Mouse (Mus musculus) neural tube, embryonic 13.5 days (tissue): ENCODE data around the gene Mlxipl. TPM values are rescaled to one million over a fixed set of nuclear protein-coding genes. Genes with fewer than 3 reads are reported as not detected.

ENCODE experiments used
- ATAC-seq: fragments of 200-750 bp; cut with Nextera tagmentation; 2 replicates; pipeline ENCODE4 v1.8.0; 2017; ENCODE audit warnings: low read depth, mild to moderate bottlenecking, moderate TSS enrichment, moderate library complexity
- H3K27ac ChIP-seq: fragments of 300-500 bp; sonication (generic); replicated peaks from 2 replicates; pipeline ENCODE4 v1.5.1; 2015; ENCODE audit warnings: moderate library complexity, mild to moderate bottlenecking, inconsistent platforms
- H3K27me3 ChIP-seq: fragments of 300-500 bp; sonication (generic); 2 replicates; pipeline ENCODE4 v1.6.1; 2015; ENCODE audit warnings: mild to moderate bottlenecking, inconsistent platforms
- H3K36me3 ChIP-seq: fragments of 300-500 bp; sonication (generic); 2 replicates; pipeline ENCODE4 v1.6.1; 2015; ENCODE audit warnings: mild to moderate bottlenecking, inconsistent platforms
- H3K4me1 ChIP-seq: fragments of 300-500 bp; sonication (generic); replicated peaks from 2 replicates; pipeline ENCODE4 v1.6.1; 2015; ENCODE audit warnings: inconsistent platforms
- H3K4me2 ChIP-seq: fragments of 300-500 bp; sonication (generic); 2 replicates; pipeline ENCODE4 v1.6.1; 2015; ENCODE audit warnings: inconsistent platforms, mild to moderate bottlenecking, moderate library complexity
- H3K4me3 ChIP-seq: fragments of 300-500 bp; sonication (generic); 2 replicates; pipeline ENCODE4 v1.5.1; 2015; ENCODE audit warnings: mild to moderate bottlenecking, inconsistent platforms
- H3K9ac ChIP-seq: fragments of 300-500 bp; sonication (generic); 2 replicates; pipeline ENCODE4 v1.6.1; 2015; ENCODE audit warnings: moderate library complexity, mild to moderate bottlenecking, inconsistent platforms
- H3K9me3 ChIP-seq: fragments of 300-500 bp; sonication (generic); 2 replicates; pipeline ENCODE4 v1.6.1; 2016; ENCODE audit warnings: inconsistent platforms
- WGBS: fragments of 180-500 bp; shearing (Covaris S2); methylation state at CpG from one replicate; pipeline ENCODE4 v1.1.7; 2015; 5-methylcytosine and 5-hydroxymethylcytosine counted together
- polyA plus RNA-seq: library from polyadenylated mRNA; unstranded; fragments of >200 nt; fragmentation: Nextera tagmentation; extraction: Ambion mirVana; gene quantifications from 2 replicates; pipeline ENCODE4 v1.2.1, GENCODE M21; 2015

Mlxipl gene
- polyA plus RNA-seq, 1 experiment from 2014 or later, result 0.56 TPM

DNA sequence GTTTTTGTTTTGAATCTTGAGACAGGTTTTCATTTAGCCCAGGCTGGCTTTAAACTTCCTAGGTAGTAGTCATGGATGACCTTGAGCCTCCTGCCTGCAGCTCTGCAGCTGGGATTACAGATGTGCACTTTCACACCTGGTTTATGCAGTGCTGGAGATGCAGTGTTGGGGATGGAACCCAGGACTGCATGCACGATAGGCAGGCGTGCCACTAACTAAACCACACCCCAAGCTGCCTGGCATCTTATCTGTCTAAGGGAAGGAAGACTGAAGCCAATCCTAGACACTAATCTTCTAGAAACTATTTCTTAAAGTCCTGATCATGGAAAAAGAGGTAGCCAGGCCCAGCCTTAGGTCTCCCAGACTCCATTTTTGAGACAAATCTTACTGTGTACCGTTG, 19.2 kb upstream of the Mlxipl start:
- H3K9me3 ChIP-seq, result no peaks in the 10 kb centered on the region
- no peak overlapping the region for H3K27ac ChIP-seq
- H3K4me2 ChIP-seq, result no peak overlapping the region
- WGBS, result 92% methylated on average over 3 of the region's 3 CpGs
- no peaks in the 10 kb centered on the region for H3K27me3 ChIP-seq
- no peak overlapping the region for H3K4me3 ChIP-seq
- no peak for ATAC-seq
- no peak overlapping the region for H3K9ac ChIP-seq
- peaks cover 26% of the 10 kb centered on the region for H3K4me1 ChIP-seq
- H3K36me3 ChIP-seq, result peaks cover 69% of the 10 kb centered on the region

- no peak overlapping the region for H3K4me3 ChIP-seq
- H3K36me3 ChIP-seq, result peaks cover 73% of the 10 kb centered on the region
- no peak overlapping the region for H3K27ac ChIP-seq
- no peaks in the 10 kb centered on the region for H3K27me3 ChIP-seq
- 93% methylated on average over 2 of the region's 2 CpGs for WGBS
- H3K9me3 ChIP-seq, result no peaks in the 10 kb centered on the region
- peaks cover 29% of the 10 kb centered on the region for H3K4me1 ChIP-seq
- H3K4me2 ChIP-seq, result no peak overlapping the region
- H3K9ac ChIP-seq, result no peak overlapping the region
- ATAC-seq, result no peak
Measured at GRCm38 (mm10) chr5:135072061-135072460, 17.6 kb upstream of the Mlxipl start.

GRCm38 (mm10) chr5:135072720-135073119, 17.0 kb upstream of the Mlxipl start:
- H3K9me3 ChIP-seq, result no peaks in the 10 kb centered on the region
- no peak for ATAC-seq
- no peak overlapping the region for H3K4me2 ChIP-seq
- 63% methylated on average over 6 of the region's 6 CpGs for WGBS
- H3K27me3 ChIP-seq, result no peaks in the 10 kb centered on the region
- H3K27ac ChIP-seq, result no peak overlapping the region
- H3K4me1 ChIP-seq, result peaks cover 31% of the 10 kb centered on the region
- no peak overlapping the region for H3K4me3 ChIP-seq
- peaks cover 67% of the 10 kb centered on the region for H3K36me3 ChIP-seq
- H3K9ac ChIP-seq, result no peak overlapping the region

GRCm38 (mm10) chr5:135073349-135074150, 16.1 kb upstream of the Mlxipl start:
- no peak for ATAC-seq
- Histone ChIP-seq H3K4me3 (no peak overlapping the region; the same call in 1 of the 2 replicates), H3K27ac (0 out of 2 replicates have a peak overlapping the region, but pooled peaks have one; percentile 13), H3K27me3 (no peaks in the 10 kb centered on the region), H3K9ac (peak overlapping the region; percentile 53), H3K36me3 (peaks cover 58% of the 10 kb centered on the region), H3K9me3 (no peaks in the 10 kb centered on the region), H3K4me1 (peaks cover 31% of the 10 kb centered on the region), H3K4me2 (peak overlapping the region; percentile 20; the same call in 1 of the 2 replicates)
- 18% methylated on average over 21 of the region's 26 CpGs for WGBS

GRCm38 (mm10) chr5:135075655-135076054, 14.0 kb upstream of the Mlxipl start:
- ATAC-seq, result no peak
- Histone ChIP-seq H3K27me3 (no peaks in the 10 kb centered on the region), H3K36me3 (peaks cover 55% of the 10 kb centered on the region), H3K27ac (no peak overlapping the region), H3K4me1 (peaks cover 31% of the 10 kb centered on the region), H3K4me3 (no peak overlapping the region), H3K9ac (no peak overlapping the region), H3K9me3 (no peaks in the 10 kb centered on the region), H3K4me2 (no peak overlapping the region)
- WGBS, result 73% methylated on average over 4 of the region's 4 CpGs

DNA sequence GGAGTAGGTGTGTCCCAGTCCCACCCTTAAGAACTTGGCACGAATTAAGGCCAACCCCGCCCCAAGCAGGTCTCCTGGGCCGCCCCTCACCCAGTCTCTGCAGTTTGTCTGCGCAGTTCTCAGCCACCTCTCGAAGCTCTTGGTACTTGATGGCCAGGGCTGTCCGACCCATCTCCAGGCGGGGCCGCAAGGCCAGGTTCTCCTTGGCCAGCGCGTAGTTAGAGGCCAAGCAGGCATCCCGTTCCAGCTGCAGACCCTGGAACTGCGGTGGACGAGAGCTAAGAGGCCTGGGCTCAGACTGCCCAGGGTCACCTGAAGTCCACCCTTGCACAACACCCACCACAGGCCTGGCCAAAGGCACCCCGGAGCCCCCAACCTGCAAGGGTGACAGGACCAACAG, 13.3 kb upstream of the Mlxipl start:
- peak overlapping the region; percentile 99 for H3K9ac ChIP-seq
- peaks cover 31% of the 10 kb centered on the region for H3K4me1 ChIP-seq
- H3K4me3 ChIP-seq, result peak overlapping the region; percentile 98
- WGBS, result 90% methylated on average over 14 of the region's 14 CpGs
- H3K27ac ChIP-seq, result no peak overlapping the region
- no peaks in the 10 kb centered on the region for H3K27me3 ChIP-seq
- H3K36me3 ChIP-seq, result peaks cover 49% of the 10 kb centered on the region
- H3K4me2 ChIP-seq, result peak overlapping the region; percentile 76
- no peak for ATAC-seq
- H3K9me3 ChIP-seq, result no peaks in the 10 kb centered on the region

DNA sequence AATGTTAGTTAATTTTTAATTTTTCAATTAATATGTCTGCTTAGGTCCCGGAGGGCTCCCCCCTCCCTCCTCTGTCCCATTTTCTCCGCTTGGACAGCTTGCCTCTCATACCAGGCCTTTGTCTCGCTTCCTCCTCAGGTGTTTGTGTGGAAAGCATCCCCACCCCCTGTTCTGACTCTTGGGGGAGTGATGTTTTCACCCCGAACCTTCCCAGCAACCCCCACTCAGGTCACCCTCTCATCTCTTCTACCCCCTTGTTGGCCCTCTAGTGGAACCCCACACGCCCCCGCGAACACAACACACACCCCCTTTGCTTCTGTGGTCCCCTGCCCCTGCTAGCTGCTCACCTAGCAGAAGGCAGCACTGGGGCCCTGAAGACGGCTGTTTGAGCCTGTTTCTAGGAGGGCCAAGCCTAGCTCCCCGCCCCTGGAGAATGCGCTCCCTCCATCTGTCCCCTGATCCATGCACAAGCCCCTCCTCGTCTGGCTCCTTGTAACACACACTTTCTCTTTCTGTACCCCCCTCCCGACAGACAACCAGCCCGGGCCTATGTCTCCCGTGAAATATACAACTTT, 12.7 kb upstream of the Mlxipl start:
- ATAC-seq, result peak; percentile 57
- Histone ChIP-seq H3K36me3 (peaks cover 43% of the 10 kb centered on the region), H3K27ac (peak overlapping the region; percentile 93), H3K4me3 (peak overlapping the region; percentile 98), H3K9ac (peak overlapping the region; percentile 99), H3K4me2 (peak overlapping the region; percentile 76), H3K4me1 (peaks cover 31% of the 10 kb centered on the region), H3K27me3 (no peaks in the 10 kb centered on the region), H3K9me3 (no peaks in the 10 kb centered on the region)
- 15% methylated on average over 14 of the region's 14 CpGs for whole genome bisulfite sequencing

DNA sequence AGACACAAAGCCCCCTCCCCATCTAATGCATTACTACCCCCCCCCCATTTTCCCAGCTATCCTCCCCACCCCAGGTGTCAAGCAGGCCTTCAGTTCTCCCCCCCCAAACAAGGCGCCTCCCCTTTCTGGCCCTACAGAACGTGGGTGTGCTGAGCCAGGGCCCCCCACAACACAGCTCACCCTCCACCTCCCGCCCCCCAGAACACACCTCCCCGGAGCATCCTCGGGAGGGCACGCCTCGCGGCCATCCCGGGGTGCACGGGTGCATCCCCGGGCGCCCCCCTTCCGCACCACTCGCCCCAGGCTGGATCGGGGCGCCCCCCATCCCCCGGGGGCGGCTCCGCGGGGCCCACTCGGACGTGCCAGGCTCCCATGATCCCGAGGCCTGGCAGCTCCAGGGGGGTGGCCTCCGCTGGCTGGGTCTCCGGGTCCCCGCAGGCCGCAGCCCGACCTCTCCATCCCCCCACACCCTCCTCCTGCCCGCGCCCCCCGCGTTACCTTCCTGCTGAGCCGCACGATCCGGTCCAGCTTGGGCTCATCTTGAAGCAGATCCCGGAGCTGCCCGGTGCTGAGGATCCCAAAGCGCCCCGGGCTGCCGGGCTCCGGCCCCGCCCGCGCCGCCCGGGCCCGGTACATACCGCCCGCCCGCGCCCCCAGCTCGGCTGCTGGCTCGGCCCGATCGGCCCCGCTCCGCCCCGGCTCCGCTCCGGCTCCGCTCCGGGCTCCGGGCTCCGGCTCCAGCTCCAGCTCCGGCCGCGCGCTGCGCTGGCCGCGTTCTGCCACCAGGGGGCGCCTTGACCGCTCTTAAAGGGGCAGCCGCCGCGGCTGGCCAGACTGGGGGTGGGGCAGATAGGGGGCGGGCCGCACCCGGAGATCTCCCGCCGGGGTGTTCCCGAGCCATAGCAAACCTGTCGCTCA, 11.9 kb upstream of the Mlxipl start, which contains the start of gene Vps37d:
Gene Vps37d, minus strand, starts transcription at position 703 of the 918 bp plus-strand sequence.
- Histone ChIP-seq H3K4me3 (peak within 1 kb of the TSS; percentile 98), H3K4me1 (peaks cover 31% of the 10 kb centered on the region), H3K27ac (peak within 1 kb of the TSS; percentile 93), H3K27me3 (no peaks in the 10 kb centered on the region), H3K36me3 (peaks cover 35% of the 10 kb centered on the region), H3K9ac (peak within 1 kb of the TSS; percentile 99), H3K9me3 (no peaks in the 10 kb centered on the region), H3K4me2 (peak within 1 kb of the TSS; percentile 76)
- under 1% methylated on average over 75 of the region's 83 CpGs for WGBS
- peak; percentile 82 for ATAC-seq

GRCm38 (mm10) chr5:135078482-135078810, 11.2 kb upstream of the Mlxipl start:
- Histone ChIP-seq H3K4me2 (peak overlapping the region; percentile 76), H3K36me3 (peaks cover 28% of the 10 kb centered on the region), H3K9ac (peak overlapping the region; percentile 99), H3K9me3 (no peaks in the 10 kb centered on the region), H3K27ac (no peak overlapping the region), H3K27me3 (no peaks in the 10 kb centered on the region), H3K4me3 (peak overlapping the region; percentile 98), H3K4me1 (peaks cover 24% of the 10 kb centered on the region)
- WGBS, result under 1% methylated on average over 11 of the region's 11 CpGs
- peak; percentile 30; the same call in 1 of the 2 replicates for ATAC-seq

GRCm38 (mm10) chr5:135079578-135079977, 10.1 kb upstream of the Mlxipl start:
- H3K27me3 ChIP-seq, result no peaks in the 10 kb centered on the region
- H3K4me3 ChIP-seq, result no peak overlapping the region

DNA sequence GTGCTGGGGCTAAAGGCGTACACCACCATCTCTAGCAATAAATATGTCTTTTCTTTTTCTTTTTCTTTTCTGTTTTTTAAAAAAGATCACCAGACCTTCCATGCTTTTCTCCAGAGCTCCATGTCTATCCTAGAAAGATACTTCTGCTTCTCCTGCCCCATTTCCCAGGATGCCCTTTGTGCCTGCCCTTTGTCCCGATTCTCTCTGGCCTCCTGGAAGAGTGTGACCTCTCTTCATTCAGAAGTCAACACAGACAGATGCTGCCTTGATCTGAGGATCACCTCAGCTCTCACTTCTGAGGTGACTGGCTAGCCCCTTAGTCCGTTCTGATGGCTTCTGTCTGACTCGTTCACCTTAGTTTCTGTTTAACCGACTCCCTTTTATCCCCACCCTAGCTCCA, 9.2 kb upstream of the Mlxipl start:
- ATAC-seq, result no peak
- peaks cover 10% of the 10 kb centered on the region; the same call in 1 of the 2 replicates for H3K36me3 ChIP-seq
- H3K27me3 ChIP-seq, result no peaks in the 10 kb centered on the region; the same call in 1 of the 2 replicates
- no peak overlapping the region for H3K4me2 ChIP-seq
- peaks cover 14% of the 10 kb centered on the region for H3K4me1 ChIP-seq
- H3K27ac ChIP-seq, result no peak overlapping the region
- H3K4me3 ChIP-seq, result no peak overlapping the region
- no peak overlapping the region for H3K9ac ChIP-seq
- WGBS, result 89% methylated on average over 5 of the region's 5 CpGs
- H3K9me3 ChIP-seq, result no peaks in the 10 kb centered on the region

More at GRCm38 (mm10) chr5:135079578-135079977, 10.1 kb upstream of the Mlxipl start:
- no peak overlapping the region for H3K9ac ChIP-seq
- peaks cover 18% of the 10 kb centered on the region; the same call in 1 of the 2 replicates for H3K36me3 ChIP-seq
- H3K4me2 ChIP-seq, result no peak overlapping the region
- H3K4me1 ChIP-seq, result peaks cover 14% of the 10 kb centered on the region
- 100% methylated on average over 2 of the region's 2 CpGs for WGBS
- no peaks in the 10 kb centered on the region for H3K9me3 ChIP-seq
- no peak overlapping the region for H3K27ac ChIP-seq
- ATAC-seq, result no peak
